Mouse (Mus musculus): ENCODE results near the gene Sdccag8.
"Not testable (repeated sequence)": the region's sequence is repeated elsewhere in the genome, so short reads cannot be mapped to it uniquely, and the experiment has no call there.

Sdccag8 gene

GRCm38 (mm10) chr1:176827945-176828485 lies 13.6 kb downstream of the Sdccag8 start:
- no peak for DNase-seq (ENCODE audit: low spot score)

- DNase-seq (ENCODE audit: low spot score): no peak
These were observed 14.2 kb downstream of the Sdccag8 start for GRCm38 (mm10) chr1:176828666-176829065.

GRCm38 (mm10) chr1:176832071-176832470 lies 17.6 kb downstream of the Sdccag8 start:
- DNase-seq (ENCODE audit: low spot score): no peak

GRCm38 (mm10) chr1:176832607-176833006 lies 18.1 kb downstream of the Sdccag8 start:
- DNase-seq (ENCODE audit: low spot score): no peak

- DNase-seq (ENCODE audit: low spot score): no peak
These were observed 18.8 kb downstream of the Sdccag8 start for GRCm38 (mm10) chr1:176833257-176833656.

GRCm38 (mm10) chr1:176833948-176834347 lies 19.5 kb downstream of the Sdccag8 start:
- no peak for DNase-seq (ENCODE audit: low spot score)

GRCm38 (mm10) chr1:176834880-176835279 lies 20.4 kb downstream of the Sdccag8 start:
- no peak for DNase-seq (ENCODE audit: low spot score)

- no peak for DNase-seq (ENCODE audit: low spot score)
These were observed 21.2 kb downstream of the Sdccag8 start for GRCm38 (mm10) chr1:176835501-176836294.

- DNase-seq (ENCODE audit: low spot score): not testable (repeated sequence)
These were observed 22.1 kb downstream of the Sdccag8 start for GRCm38 (mm10) chr1:176836562-176836961.

- DNase-seq (ENCODE audit: low spot score): no peak
These were observed 30.9 kb downstream of the Sdccag8 start for GRCm38 (mm10) chr1:176845082-176845977.

- DNase-seq (ENCODE audit: low spot score): no peak
These were observed 32.8 kb downstream of the Sdccag8 start for GRCm38 (mm10) chr1:176847118-176847859.

GRCm38 (mm10) chr1:176848613-176849290 lies 34.3 kb downstream of the Sdccag8 start:
- DNase-seq (ENCODE audit: low spot score): no peak

GRCm38 (mm10) chr1:176849377-176849776 lies 34.9 kb downstream of the Sdccag8 start:
- DNase-seq (ENCODE audit: low spot score): no peak

- no peak for DNase-seq (ENCODE audit: low spot score)
These were observed 36.9 kb downstream of the Sdccag8 start for GRCm38 (mm10) chr1:176851401-176851800.

GRCm38 (mm10) chr1:176852813-176853590 lies 38.5 kb downstream of the Sdccag8 start:
- no peak for DNase-seq (ENCODE audit: low spot score)

- peak; percentile 64 for DNase-seq (ENCODE audit: low spot score)
These were observed 47.7 kb downstream of the Sdccag8 start for GRCm38 (mm10) chr1:176861981-176862644.

- DNase-seq (ENCODE audit: low spot score): no peak
These were observed 56.0 kb downstream of the Sdccag8 start for GRCm38 (mm10) chr1:176870501-176870900.

GRCm38 (mm10) chr1:176871975-176872374 lies 57.5 kb downstream of the Sdccag8 start:
- DNase-seq (ENCODE audit: low spot score): no peak

- DNase-seq (ENCODE audit: low spot score): no peak
These were observed 59.0 kb downstream of the Sdccag8 start for GRCm38 (mm10) chr1:176873463-176873862.

- DNase-seq (ENCODE audit: low spot score): no peak
These were observed 59.7 kb downstream of the Sdccag8 start for GRCm38 (mm10) chr1:176874155-176874554.

Measured in urinary bladder, postnatal 14 days (tissue).